Mouse (Mus musculus): ENCODE results near the gene Lims1. TPM values are rescaled to one million over a fixed set of nuclear protein-coding genes. Genes with fewer than 3 reads are reported as not detected.
A peak's percentile ranks its signal among the peaks of the same experiment; 100 is the strongest.

Gene Lims1
- polyA plus RNA-seq, 1 experiment from 2014 or later, result 183 TPM

DNA sequence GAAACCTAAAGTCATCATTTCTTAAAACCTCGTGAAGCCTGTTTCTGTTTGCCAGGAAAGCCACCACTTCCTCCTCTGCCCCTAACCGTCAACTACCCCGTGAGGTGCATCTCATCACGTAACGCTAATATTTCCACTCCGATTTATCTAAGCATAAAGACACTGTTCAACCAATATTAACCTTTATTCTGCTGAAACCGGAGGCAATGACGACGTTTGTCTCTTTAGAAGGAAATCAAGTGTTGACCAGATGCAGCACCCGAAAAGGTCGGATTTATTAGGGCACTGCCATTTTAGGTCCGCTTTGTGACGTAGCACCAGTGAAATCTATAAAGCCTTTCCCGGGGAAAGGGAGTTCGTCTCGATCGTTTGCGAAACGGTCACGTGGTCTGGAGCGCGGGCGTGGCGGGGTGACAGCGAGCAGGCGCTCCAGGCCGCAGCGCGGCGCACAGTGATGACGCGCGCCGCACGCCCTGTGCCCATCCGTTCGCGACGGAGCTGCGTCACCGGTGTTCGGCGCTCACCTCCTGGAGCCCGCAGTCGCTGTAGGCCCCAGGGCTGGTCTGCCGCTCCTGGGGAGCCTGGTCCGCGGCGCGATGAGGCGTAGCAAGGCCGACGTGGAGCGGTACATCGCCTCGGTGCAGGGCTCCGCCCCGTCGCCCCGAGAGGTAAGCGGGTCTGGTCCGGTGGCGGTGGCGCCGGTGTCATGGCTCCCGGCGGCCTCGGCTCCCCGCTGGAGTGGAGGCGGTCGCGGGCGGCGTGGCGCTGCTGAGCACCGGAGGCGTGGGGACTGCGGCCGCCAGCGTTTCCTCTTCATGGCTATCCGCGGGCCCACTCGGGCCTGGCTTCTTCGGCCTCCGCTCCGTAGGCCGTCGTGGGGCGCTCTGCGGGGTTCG, 123.4 kb downstream of the Lims1 start, which contains the start of gene Ranbp2:
Gene Ranbp2 (plus strand): TSS at position 537 of the 896 bp plus-strand sequence.
- peak; percentile 97 for ATAC-seq (replicated peaks; ENCODE audit: insufficient number of reproducible peaks, insufficient read depth, low FRiP score, low read depth)
- H3K27ac ChIP-seq, result peak within 1 kb of the TSS; percentile 96
- peak within 1 kb of the TSS; percentile 94 for H3K9ac ChIP-seq
- under 1% methylated on average over 77 of the region's 91 CpGs for WGBS
- peak within 1 kb of the TSS; percentile 71 for H3K4me2 ChIP-seq
- H3K9me3 ChIP-seq (replicated peaks), result no peaks in the 10 kb centered on the region
- H3K4me1 ChIP-seq (replicated peaks), result peaks cover 10% of the 10 kb centered on the region
- H3K27me3 ChIP-seq, result no peaks in the 10 kb centered on the region
- peak within 1 kb of the TSS; percentile 78 for H3K4me3 ChIP-seq
- H3K36me3 ChIP-seq, result no peaks in the 10 kb centered on the region

DNA sequence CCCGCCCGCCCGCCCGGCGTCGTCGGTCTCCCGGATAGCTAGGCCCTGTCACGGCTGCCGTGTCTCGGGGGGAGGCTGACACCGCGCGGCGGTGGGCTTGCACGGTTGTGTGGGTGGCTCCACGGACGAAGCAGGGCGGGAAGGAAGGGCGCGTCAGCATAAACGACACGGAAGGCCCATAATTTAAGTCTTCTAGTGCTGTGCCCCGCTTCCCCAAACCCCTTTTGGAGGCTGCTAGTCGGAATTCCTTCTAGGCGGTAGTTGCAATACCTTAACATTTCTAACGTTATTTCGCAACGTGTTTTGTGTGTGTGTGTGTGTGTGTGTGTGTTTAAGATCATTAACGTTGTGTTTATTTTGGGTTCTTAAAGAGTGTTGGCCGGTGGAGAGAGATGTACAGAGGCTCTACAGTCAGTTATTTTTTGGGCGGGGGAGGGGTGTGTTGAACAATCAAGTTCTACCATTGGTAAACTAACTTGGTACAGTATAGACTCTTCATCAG, 124.1 kb downstream of the Lims1 start:
- Histone ChIP-seq H3K9ac (peak overlapping the region; percentile 94), H3K4me1 (replicated peaks) (peaks cover 10% of the 10 kb centered on the region), H3K36me3 (peaks cover 3% of the 10 kb centered on the region; the same call in 1 of the 2 replicates), H3K4me3 (peak overlapping the region; percentile 78), H3K9me3 (replicated peaks) (no peaks in the 10 kb centered on the region), H3K4me2 (peak overlapping the region; percentile 62), H3K27ac (peak overlapping the region; percentile 96), H3K27me3 (no peaks in the 10 kb centered on the region)
- WGBS, result under 1% methylated on average over 32 of the region's 32 CpGs
- peak; percentile 44; the same call in 1 of the 2 replicates for ATAC-seq (replicated peaks; ENCODE audit: insufficient number of reproducible peaks, insufficient read depth, low FRiP score, low read depth)

DNA sequence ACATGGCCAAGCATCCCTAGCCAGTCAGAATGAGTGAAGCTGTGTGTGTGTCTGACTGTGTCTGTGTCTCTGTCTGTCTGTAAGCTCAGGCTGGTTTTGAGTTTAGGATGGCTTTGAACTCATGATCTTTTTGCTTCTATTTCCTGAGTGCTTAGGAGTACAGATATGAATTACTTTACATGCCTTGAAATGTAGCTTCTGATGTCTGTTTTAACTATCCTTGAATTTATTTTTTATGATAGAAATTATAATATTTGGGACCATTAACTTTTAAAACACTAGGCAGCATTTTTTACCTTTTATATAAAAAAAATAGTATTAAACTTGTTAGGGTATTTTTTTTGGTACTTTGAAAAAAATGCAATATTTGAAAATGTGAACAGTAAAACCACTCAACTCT, 128.3 kb downstream of the Lims1 start:
- no peaks in the 10 kb centered on the region for H3K9me3 ChIP-seq (replicated peaks)
- ATAC-seq (replicated peaks; ENCODE audit: insufficient number of reproducible peaks, insufficient read depth, low FRiP score, low read depth), result no peak
- no peak overlapping the region for H3K27ac ChIP-seq
- no peak overlapping the region for H3K4me3 ChIP-seq
- peaks cover 5% of the 10 kb centered on the region; the same call in 1 of the 2 replicates for H3K4me1 ChIP-seq (replicated peaks)
- H3K4me2 ChIP-seq, result no peak overlapping the region
- H3K9ac ChIP-seq, result no peak overlapping the region
- H3K27me3 ChIP-seq, result no peaks in the 10 kb centered on the region
- H3K36me3 ChIP-seq, result peaks cover 27% of the 10 kb centered on the region

GRCm38 (mm10) chr10:58452185-58452584, 128.9 kb downstream of the Lims1 start:
- Histone ChIP-seq H3K27me3 (no peaks in the 10 kb centered on the region), H3K4me2 (no peak overlapping the region), H3K4me3 (no peak overlapping the region), H3K36me3 (peaks cover 29% of the 10 kb centered on the region), H3K27ac (no peak overlapping the region), H3K9ac (no peak overlapping the region), H3K9me3 (replicated peaks) (no peaks in the 10 kb centered on the region), H3K4me1 (replicated peaks) (peaks cover 5% of the 10 kb centered on the region; the same call in 1 of the 2 replicates)
- ATAC-seq (replicated peaks; ENCODE audit: insufficient number of reproducible peaks, insufficient read depth, low FRiP score, low read depth), result no peak
- 48% methylated on average over 1 of the region's 1 CpGs for WGBS

DNA sequence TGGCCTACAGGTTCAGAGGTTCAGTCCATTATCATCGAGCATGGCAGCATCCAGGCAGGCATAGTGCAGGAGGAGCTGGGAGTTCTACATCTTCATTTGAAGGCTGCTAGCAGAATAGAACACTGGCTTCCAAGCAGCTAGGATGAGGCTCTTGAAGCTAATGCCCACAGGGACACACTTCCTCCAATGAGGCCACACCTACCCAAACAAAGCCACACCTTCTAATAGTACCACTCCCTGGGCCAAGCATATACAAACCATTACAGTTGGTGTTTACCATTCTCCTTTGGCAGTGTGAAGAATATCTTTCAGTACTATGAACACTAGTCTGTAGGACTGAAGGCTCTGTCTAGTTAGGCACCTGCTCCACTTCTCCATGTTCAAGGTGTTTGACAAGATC, 136.6 kb downstream of the Lims1 start:
- H3K4me1 ChIP-seq (replicated peaks), result no peaks in the 10 kb centered on the region
- peaks cover 56% of the 10 kb centered on the region for H3K36me3 ChIP-seq
- ATAC-seq (replicated peaks; ENCODE audit: insufficient number of reproducible peaks, insufficient read depth, low FRiP score, low read depth), result no peak
- no peak overlapping the region for H3K9ac ChIP-seq
- H3K27me3 ChIP-seq, result no peaks in the 10 kb centered on the region
- no peak overlapping the region for H3K4me3 ChIP-seq
- no peak overlapping the region for H3K4me2 ChIP-seq
- H3K27ac ChIP-seq, result no peak overlapping the region
- WGBS, result 93% methylated on average over 1 of the region's 1 CpGs
- H3K9me3 ChIP-seq (replicated peaks), result no peaks in the 10 kb centered on the region

Other genes starting within 250 kb of the Lims1 start
- not detected in 2 replicates for gene AW822073, start 98.5 kb upstream of the Lims1 start, polyA plus RNA-seq (2015; fragmentation: Nextera tagmentation; extraction: Ambion mirVana)
- not detected in 2 replicates for gene Duxf3, start 90.8 kb upstream of the Lims1 start, polyA plus RNA-seq (2015; fragmentation: Nextera tagmentation; extraction: Ambion mirVana)
- not detected in 2 replicates for gene Gm4981, start 86.8 kb upstream of the Lims1 start, polyA plus RNA-seq (2015; fragmentation: Nextera tagmentation; extraction: Ambion mirVana)
- gene Gcc2, start 68.0 kb upstream of the Lims1 start, polyA plus RNA-seq (2015; fragmentation: Nextera tagmentation; extraction: Ambion mirVana), result 36.4 and 46.3 TPM in 2 replicates
- 14.9 and 15.5 TPM in 2 replicates for gene Ranbp2, start 123.5 kb downstream of the Lims1 start, polyA plus RNA-seq (2015; fragmentation: Nextera tagmentation; extraction: Ambion mirVana)
- gene Ccdc138, start 174.5 kb downstream of the Lims1 start, polyA plus RNA-seq (2015; fragmentation: Nextera tagmentation; extraction: Ambion mirVana), result 5.8 and 6.5 TPM in 2 replicates